Mouse (Mus musculus) heart, adult 2 months (tissue): ENCODE results near the gene Itga9.

ENCODE experiments used
- CTCF ChIP-seq: fragments of 200-600 bp; IDR thresholded peaks from 2 replicates; pipeline ENCODE4 v1.8.1; 2022; ENCODE audit warnings: antibody characterized with exemption, mild to moderate bottlenecking, moderate library complexity
- EP300 ChIP-seq: fragments of 200-500 bp; IDR thresholded peaks from 2 replicates; pipeline ENCODE4 v1.6.1; 2011; ENCODE audit warnings: low read depth, low read length, control low read depth; ENCODE audit not compliant: insufficient read depth
- POLR2A ChIP-seq: fragments of 200-500 bp; IDR thresholded peaks from 2 replicates; pipeline ENCODE4 v1.6.1; 2011; ENCODE audit warnings: mild to moderate bottlenecking, low read depth, low read length, control low read depth; ENCODE audit not compliant: insufficient read depth

DNA sequence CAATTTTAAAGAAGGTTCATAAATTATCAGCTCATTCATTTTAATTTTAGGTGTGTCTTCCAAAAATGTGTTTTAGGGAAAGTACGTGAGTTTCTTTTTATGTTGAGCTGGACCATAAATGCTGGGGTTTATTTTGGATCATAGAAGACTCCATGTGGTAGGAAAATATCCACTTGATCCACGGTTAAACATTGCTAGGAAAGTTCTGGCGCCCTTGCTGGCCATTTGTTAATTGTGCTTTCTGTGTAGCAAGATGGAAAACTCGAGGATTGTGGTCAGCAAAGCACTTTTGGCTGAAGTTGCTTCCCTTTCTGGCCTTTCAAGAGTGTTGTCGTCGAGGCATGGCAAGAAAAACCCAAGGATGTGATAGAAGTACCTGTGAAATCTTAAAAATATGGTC lies 179.3 kb downstream of the Itga9 start:
- TF ChIP-seq CTCF (no peak), EP300 (no peak), POLR2A (no peak)
